Comparison of ENCODE assay signal across 1 mouse cellular context in the genomic region with DNA sequence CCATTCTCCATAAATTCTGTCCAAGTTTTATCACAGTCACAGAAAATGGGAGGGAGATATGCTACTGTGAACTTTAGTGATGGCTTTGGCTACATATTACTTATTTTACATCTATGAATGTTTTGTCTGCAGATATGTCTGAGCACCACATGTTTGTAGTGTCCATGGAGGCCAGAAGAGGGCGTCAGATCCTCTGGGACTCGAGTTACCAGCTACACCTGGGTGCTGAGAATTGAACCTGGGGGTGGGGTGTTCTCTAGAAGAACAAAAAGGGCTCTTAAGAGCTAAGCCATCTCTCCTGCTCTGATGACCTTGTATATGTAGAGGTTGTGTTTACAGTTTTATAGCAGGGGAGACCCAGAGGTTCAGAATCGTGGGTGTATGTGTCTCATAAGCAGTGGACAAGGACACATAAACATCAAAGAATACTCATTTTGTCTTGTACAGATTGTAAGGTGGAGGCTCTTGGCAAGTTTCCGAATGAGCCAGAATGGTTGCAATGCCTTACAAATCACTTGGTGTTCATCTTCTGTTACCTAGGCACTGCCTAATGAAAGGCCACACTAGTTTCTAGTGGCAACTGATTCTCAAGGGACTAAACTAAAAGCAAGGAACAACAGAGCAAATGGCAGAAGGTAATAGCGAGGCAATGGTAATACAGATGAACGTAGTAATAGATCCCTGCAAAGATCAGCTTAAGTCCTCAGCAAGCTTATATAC.
TF ChIP-seq lines count a peak whose summit lies in the region.

No protein-coding gene starts in this region.

TF ChIP-seq in MEL, 35 proteins besides CTCF, POLR2A, EP300 and RAD21 (continued from another document):
- 0 out of 2 replicates have a peak, but pooled peaks have one; percentile 57 for TF ChIP-seq MAX (IDR thresholded peaks at IDR 0.05; ENCODE audit: low read length)
- no peak for TF ChIP-seq MAFK (IDR thresholded peaks at IDR 0.05; ENCODE audit: borderline replicate concordance, low read depth, low read length)
